Mouse (Mus musculus): ENCODE measurements at regions not wholly inside any gene's neighbourhood (a gene's known extent, or its start where the extent isn't known, plus 50 kb on each side); places are given as distances from the start of the nearest gene placed in this dataset.
"Not testable (repeated sequence)": the region's sequence is repeated elsewhere in the genome, so short reads cannot be mapped to it uniquely, and the experiment has no call there.

- DNase-seq, result no peak
These were observed 1628.4 kb downstream of the A830018L16Rik start for GRCm38 (mm10) chr1:13042326-13042725.

GRCm38 (mm10) chr1:13050140-13050775, 1636.4 kb downstream of the A830018L16Rik start:
- DNase-seq, result peak; percentile 54

- DNase-seq, result not testable (repeated sequence)
These were observed 1637.6 kb downstream of the A830018L16Rik start for GRCm38 (mm10) chr1:13051433-13052066.

GRCm38 (mm10) chr1:13052067-13052460, 1638.2 kb downstream of the A830018L16Rik start:
- no peak for DNase-seq

- DNase-seq, result no peak
These were observed 1643.8 kb downstream of the A830018L16Rik start for GRCm38 (mm10) chr1:13057741-13058140.

- no peak for DNase-seq
These were observed 1645.9 kb downstream of the A830018L16Rik start for GRCm38 (mm10) chr1:13059616-13060320.
